Mouse (Mus musculus): ENCODE data around the gene Olfr328.
"Not testable (repeated sequence)": the region's sequence is repeated elsewhere in the genome, so short reads cannot be mapped to it uniquely, and the experiment has no call there.

DNA sequence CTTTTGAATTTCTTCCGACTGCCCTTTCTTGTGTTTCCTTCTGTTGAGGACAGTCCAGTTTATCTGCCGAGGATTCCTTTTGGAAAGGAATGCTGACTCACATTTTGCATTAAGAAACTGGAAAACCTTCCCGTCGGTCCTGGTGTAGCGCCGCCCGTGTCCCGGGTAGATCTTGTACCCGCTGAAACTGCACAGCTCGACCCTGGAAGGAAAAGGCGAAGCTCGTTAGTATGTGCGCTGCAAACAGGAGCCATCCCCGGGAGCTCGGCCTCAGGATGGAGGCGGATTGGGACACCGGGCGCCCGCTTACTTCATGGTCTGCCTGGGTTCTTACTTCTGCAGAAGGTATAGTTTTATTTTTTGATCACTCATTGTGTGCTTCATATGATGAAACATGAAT lies 46.4 kb downstream of the Olfr328 start:
- TF ChIP-seq CTCF, POLR2A (IDR thresholded peaks at IDR 0.05; ENCODE audit: insufficient read depth, low read depth, low read length): not testable (repeated sequence)
